Mouse (Mus musculus) urinary bladder, postnatal 25 days (tissue): Measurements from ENCODE around the gene Gm17622.

Source experiments
- DNase-seq: peaks from one replicate; pipeline ENCODE4 v3.0.0; 2022; ENCODE audit warnings: low spot score

The Gm17622 gene

GRCm38 (mm10) chr13:96511262-96511661, 20.7 kb downstream of the Gm17622 start:
- DNase-seq = no peak

DNA sequence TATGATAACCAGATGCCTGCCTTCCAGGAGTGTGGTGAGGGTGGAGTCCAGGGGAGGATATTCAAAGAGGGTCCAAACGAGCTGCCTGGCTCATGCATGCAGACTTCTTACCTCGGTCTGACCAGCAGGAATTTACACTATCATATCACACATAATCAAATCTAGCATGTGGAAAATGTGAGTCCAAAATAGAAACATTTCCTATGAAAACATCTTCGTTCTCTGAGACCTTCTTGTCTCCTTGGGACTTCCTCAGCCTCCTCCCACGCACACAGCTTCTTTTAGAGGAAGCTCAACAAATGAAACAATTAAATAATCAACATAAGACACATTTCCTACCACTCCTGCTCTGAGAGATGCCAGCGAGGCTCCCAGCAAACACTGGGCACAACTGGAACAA, 21.4 kb downstream of the Gm17622 start:
- DNase-seq = no peak

- DNase-seq = no peak
Observed at GRCm38 (mm10) chr13:96514154-96514942, 23.8 kb downstream of the Gm17622 start.

DNA sequence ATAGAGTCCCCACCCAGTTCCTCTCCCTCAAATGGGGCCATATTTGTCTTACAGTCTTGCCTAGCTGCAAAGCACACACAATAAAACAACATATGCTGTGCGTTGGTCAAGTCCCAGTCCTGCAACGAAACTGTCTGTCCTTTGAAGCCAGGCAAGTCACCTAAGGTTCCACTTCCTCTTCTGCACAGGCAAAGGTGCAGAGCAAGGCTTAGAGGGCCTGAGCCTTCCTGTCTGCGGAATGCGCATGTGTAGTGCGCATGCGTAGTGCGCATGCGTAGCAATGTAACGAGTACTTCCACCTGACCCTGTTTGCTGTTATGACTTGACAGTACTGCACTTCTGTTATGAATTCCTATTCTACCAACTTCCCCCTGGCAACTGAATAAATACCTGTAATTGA, 25.7 kb downstream of the Gm17622 start:
- DNase-seq = no peak

DNA sequence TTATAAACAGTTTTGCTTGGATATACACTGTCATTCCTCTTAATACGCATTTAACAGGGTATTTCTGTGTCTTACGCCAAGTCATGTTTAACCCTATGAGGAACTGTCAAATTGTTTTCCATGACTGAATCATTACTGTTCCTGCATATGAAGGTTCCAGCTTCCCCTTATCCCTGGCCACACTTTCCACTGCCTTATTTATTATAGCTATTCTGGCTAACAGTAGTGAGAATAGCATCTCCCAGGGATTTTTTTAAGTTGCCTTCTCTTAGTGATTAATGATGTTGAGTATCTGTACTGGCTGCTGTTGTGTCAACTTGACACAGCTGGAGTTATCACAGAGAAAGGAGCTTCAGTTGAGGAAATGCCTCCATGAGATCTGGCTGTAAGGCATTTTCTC, 26.8 kb downstream of the Gm17622 start:
- DNase-seq = no peak

DNA sequence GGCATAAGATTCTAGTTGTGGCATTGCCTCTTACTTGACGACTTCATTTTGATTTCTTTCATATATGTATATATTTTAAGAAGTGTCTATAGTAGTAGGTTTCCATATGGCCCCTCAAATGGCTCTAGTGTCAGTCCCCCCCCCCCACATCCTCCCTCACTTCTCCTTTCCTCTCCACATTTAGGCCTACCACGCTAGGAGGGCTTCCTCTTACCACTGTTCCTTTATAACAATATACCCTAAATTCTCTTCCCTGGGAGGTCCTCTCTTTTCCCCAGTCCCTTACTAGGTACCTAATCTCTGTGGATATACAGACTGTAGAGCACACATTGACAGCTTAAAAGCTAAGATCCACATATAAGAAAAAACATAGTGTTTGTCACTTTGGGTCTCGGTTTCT, 30.8 kb downstream of the Gm17622 start:
- no peak for DNase-seq

GRCm38 (mm10) chr13:96527022-96527421, 36.5 kb downstream of the Gm17622 start:
- no peak for DNase-seq

DNA sequence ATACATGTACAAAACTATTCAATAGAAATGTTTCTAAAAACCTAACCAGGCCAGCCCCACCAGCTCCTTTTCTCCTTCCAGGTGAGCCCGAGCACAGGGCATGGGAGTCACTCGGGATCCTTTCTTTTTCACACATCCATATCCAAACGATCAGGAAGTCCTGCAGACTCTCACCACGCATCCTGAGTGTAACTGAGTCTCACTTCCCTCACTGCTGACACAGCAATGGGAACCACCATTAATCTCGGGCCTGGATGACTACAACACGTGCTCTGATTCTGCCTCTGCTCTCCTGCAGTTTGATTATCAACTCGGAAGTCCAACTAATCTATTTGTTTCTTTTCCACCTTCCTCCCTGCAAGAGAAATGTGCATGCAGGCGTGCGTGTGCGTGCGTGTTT, 37.3 kb downstream of the Gm17622 start:
- DNase-seq = no peak

DNA sequence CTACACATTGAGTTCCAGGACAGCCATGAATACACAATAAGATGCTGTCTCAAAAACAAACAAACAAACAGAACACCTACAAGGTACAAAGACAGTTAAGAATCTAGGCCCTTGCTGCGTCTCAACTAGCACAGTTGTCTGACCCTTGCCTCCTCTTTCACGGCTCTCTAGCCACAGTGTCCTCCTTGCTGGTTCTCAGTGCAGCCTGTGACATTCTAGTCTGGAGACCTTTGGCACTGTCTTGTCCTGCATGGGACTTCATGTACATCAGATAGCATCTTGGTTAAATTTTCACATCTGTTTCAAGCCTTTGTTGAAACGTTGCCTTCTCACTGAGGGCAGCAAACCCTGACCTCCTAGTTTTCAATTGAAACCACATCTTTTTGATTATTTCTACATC, 38.2 kb downstream of the Gm17622 start:
- DNase-seq = no peak

DNA sequence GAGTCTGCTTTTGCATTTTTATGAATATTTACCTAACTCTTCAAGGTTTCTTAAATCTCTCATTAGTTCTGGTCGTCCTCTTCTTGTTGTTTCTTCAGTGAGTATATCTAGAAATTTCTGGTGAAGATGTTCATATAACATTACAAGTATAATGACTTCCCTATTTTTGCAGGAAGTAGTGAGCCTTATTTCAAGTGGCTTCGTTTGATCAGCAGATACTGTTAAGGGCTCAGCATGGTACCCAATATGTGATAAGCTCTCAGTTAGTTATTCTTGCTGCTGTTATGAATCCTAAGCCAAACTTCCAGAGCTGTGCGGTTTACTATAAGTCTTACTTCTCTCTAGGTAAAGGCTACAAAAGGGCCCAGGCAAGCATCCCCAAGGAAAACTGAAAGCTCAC, 39.0 kb downstream of the Gm17622 start:
- no peak for DNase-seq

DNA sequence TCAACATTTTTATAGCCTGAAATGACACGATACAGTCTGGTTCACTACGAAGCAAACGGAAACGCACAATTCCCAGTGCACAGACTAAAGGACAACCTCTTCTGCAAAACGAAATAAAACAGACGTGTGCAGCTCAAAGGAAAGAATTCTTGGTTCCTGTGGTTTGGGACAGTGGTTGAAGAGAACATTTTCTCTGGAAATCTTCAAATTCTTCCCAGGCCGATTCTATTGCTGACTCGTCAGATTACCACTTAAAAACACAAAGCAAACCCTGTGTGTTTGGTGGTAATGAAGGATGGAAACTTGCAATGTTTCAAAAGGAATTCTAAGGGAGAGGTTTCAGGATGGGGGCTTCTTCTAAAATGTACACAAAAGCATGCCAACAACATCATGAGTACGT, 39.5 kb downstream of the Gm17622 start:
- no peak for DNase-seq

GRCm38 (mm10) chr13:96532176-96532575, 41.6 kb downstream of the Gm17622 start:
- no peak for DNase-seq

DNA sequence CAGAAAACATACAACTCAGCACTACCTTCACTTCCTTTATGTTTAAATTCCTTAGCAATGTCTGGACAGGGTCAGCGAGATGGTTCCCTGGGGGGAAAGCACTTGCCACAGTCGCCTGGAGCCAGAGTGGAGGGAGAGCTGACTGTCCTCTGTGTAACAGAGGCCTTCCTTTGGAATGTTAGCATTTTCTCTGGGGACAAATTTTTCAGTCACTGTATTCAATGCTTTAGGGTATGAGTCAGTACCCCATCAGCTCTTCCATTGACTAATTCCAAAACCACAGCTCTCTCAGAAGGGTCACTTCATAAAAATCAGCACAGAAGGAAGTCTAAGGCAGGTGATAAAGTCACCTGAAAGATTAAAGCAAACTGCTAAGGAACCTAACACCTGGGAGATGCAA, 43.2 kb downstream of the Gm17622 start:
- DNase-seq = no peak

- DNase-seq = no peak
Observed at GRCm38 (mm10) chr13:96536821-96537572, 46.5 kb downstream of the Gm17622 start.

DNA sequence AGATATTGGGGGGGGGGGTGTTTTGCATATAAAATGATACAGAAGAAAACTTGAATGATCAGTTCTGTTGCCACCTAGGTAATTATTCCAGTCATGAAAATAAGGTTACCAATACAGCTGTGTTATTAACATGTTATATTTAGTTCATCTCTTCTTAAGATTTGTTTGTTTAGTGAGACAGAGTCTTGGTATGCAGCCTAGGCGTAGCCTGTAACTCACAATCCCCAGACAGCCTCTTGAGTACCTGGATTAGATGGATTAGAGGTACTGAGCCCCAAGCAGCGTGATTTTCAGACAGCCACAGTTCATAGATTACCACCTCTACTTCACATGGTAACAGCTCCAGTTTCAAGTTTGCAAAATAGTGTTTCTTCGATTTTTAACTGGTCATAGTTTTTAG, 47.6 kb downstream of the Gm17622 start:
- no peak for DNase-seq
